Mouse (Mus musculus) heart, postnatal 0 days (tissue): ENCODE results near the gene Baiap3. TPM values are rescaled to one million over a fixed set of nuclear protein-coding genes. Genes with fewer than 3 reads are reported as not detected.
"Not testable (repeated sequence)": the region's sequence is repeated elsewhere in the genome, so short reads cannot be mapped to it uniquely, and the experiment has no call there.

ENCODE experiments used
- ATAC-seq: fragments of 200-750 bp; cut with Nextera tagmentation; 2 replicates; pipeline ENCODE4 v1.8.0; 2017; ENCODE audit warnings: low read depth, moderate number of reproducible peaks, moderate library complexity; ENCODE audit not compliant: insufficient read depth
- DNase-seq: peaks from one replicate; pipeline ENCODE4 v3.0.0-alpha.2; 2016; ENCODE audit warnings: low spot score
- H3K27ac ChIP-seq: fragments of 300-500 bp; sonication (generic); 2 replicates; pipeline ENCODE4 v1.5.1; 2014; ENCODE audit warnings: low read depth, mild to moderate bottlenecking
- H3K27me3 ChIP-seq: fragments of 300-500 bp; sonication (generic); 2 replicates; pipeline ENCODE4 v1.6.1; 2014; ENCODE audit warnings: low read length, mixed read lengths; ENCODE audit not compliant: control insufficient read depth, insufficient read depth
- H3K36me3 ChIP-seq: fragments of 300-500 bp; sonication (generic); replicated peaks from 2 replicates; pipeline ENCODE4 v1.6.1; 2014; ENCODE audit warnings: low read length, mixed read lengths; ENCODE audit not compliant: control insufficient read depth, insufficient read depth
- H3K4me1 ChIP-seq: fragments of 300-500 bp; sonication (generic); 2 replicates; pipeline ENCODE4 v1.6.1; 2014; ENCODE audit warnings: antibody characterized with exemption; ENCODE audit not compliant: control insufficient read depth, insufficient read depth
- H3K4me2 ChIP-seq: fragments of 300-500 bp; sonication (generic); 2 replicates; pipeline ENCODE4 v1.6.1; 2014; ENCODE audit warnings: low read depth, mild to moderate bottlenecking, low read length, moderate library complexity
- H3K4me3 ChIP-seq: fragments of 300-500 bp; sonication (generic); 2 replicates; pipeline ENCODE4 v1.5.1; 2014; ENCODE audit warnings: low read depth, low read length
- H3K9ac ChIP-seq: fragments of 300-500 bp; sonication (generic); replicated peaks from 2 replicates; pipeline ENCODE4 v1.6.1; 2014; ENCODE audit warnings: low read depth, low read length, mixed read lengths
- H3K9me3 ChIP-seq: fragments of 300-500 bp; sonication (generic); replicated peaks from 2 replicates; pipeline ENCODE4 v1.6.1; 2016; ENCODE audit warnings: low read length; ENCODE audit not compliant: control insufficient read depth
- CTCF ChIP-seq: IDR thresholded peaks from 2 replicates; pipeline ENCODE4 v1.5.1; 2016; ENCODE audit warnings: antibody characterized with exemption, control low read depth, low read depth
- EP300 ChIP-seq: IDR thresholded peaks from 2 replicates; pipeline ENCODE4 v1.6.1; 2016; ENCODE audit warnings: antibody characterized with exemption, low read depth
- WGBS: fragments of 180-500 bp; shearing (Covaris S2); extraction: QIAGEN DNeasy Blood & Tissue Kit; methylation state at CpG from one replicate; pipeline ENCODE4 v1.1.7; 2014; 5-methylcytosine and 5-hydroxymethylcytosine counted together
- polyA plus RNA-seq: library from polyadenylated mRNA; unstranded; fragments of >200 nt; fragmentation: Nextera tagmentation; extraction: Ambion mirVana; gene quantifications from 2 replicates; pipeline ENCODE4 v1.2.1, GENCODE M21; 2015
- total RNA-seq: library from RNA; depleted of rRNA; stranded (reverse); fragments of >200 nt; gene quantifications from 2 replicates; pipeline ENCODE4 v1.2.3, GENCODE M21; 2014; ENCODE audit warnings: low replicate concordance

Gene Baiap3
- total and polyA plus RNA-seq, 2 experiments from 2014 or later, result 0.22 TPM; not detected in 1

- Histone ChIP-seq H3K27me3 (no peaks in the 10 kb centered on the region), H3K4me3 (peak overlapping the region; percentile 11; the same call in 1 of the 2 replicates), H3K9me3 (no peaks in the 10 kb centered on the region), H3K4me2 (peak overlapping the region; percentile 83), H3K9ac (no peak overlapping the region), H3K27ac (peak overlapping the region; percentile 25; the same call in 1 of the 2 replicates), H3K4me1 (peaks cover 5% of the 10 kb centered on the region; the same call in 1 of the 2 replicates), H3K36me3 (peaks cover 36% of the 10 kb centered on the region)
- TF ChIP-seq EP300, result no peak
- TF ChIP-seq CTCF, result no peak
- DNase-seq (no peak), ATAC-seq (no peak)
- 64% methylated on average over 6 of the region's 6 CpGs for WGBS
Observed at GRCm38 (mm10) chr17:25222951-25223601, 33.1 kb downstream of the Baiap3 start.

GRCm38 (mm10) chr17:25222504-25222940, 33.6 kb downstream of the Baiap3 start:
- peaks cover 38% of the 10 kb centered on the region for H3K36me3 ChIP-seq
- H3K27ac ChIP-seq, result peak overlapping the region; percentile 25; the same call in 1 of the 2 replicates
- WGBS, result 22% methylated on average over 13 of the region's 28 CpGs

GRCm38 (mm10) chr17:25221821-25222503, 34.2 kb downstream of the Baiap3 start:
- WGBS, result 2% methylated on average over 16 of the region's 30 CpGs
- H3K4me2 ChIP-seq, result peak overlapping the region; percentile 83
- DNase-seq (peak; percentile 33), ATAC-seq (peak; percentile 70)
- no peaks in the 10 kb centered on the region for H3K27me3 ChIP-seq
- peak overlapping the region; percentile 42 for H3K4me3 ChIP-seq
- no peaks in the 10 kb centered on the region for H3K9me3 ChIP-seq
- H3K36me3 ChIP-seq, result peaks cover 37% of the 10 kb centered on the region
- no peak for TF ChIP-seq EP300
- no peak for TF ChIP-seq CTCF
- H3K9ac ChIP-seq, result peak overlapping the region; percentile 41
- peak overlapping the region; percentile 30; the same call in 1 of the 2 replicates for H3K27ac ChIP-seq
- peaks cover 5% of the 10 kb centered on the region; the same call in 1 of the 2 replicates for H3K4me1 ChIP-seq

More at GRCm38 (mm10) chr17:25222504-25222940, 33.6 kb downstream of the Baiap3 start:
- not testable (repeated sequence) for DNase-seq, H3K27me3 ChIP-seq, H3K9me3 ChIP-seq, H3K4me1 ChIP-seq, H3K9ac ChIP-seq
- H3K4me2 ChIP-seq, result peak overlapping the region; percentile 83
- ATAC-seq, result peak; percentile 81
- H3K4me3 ChIP-seq, result peak overlapping the region; percentile 42

GRCm38 (mm10) chr17:25220746-25221145, 35.4 kb downstream of the Baiap3 start:
- DNase-seq (no peak), ATAC-seq (no peak)
- peaks cover 5% of the 10 kb centered on the region; the same call in 1 of the 2 replicates for H3K4me1 ChIP-seq
- H3K36me3 ChIP-seq, result peaks cover 40% of the 10 kb centered on the region
- H3K9ac ChIP-seq, result no peak overlapping the region
- no peaks in the 10 kb centered on the region for H3K9me3 ChIP-seq
- no peak overlapping the region for H3K4me3 ChIP-seq
- H3K27ac ChIP-seq, result no peak overlapping the region
- no peaks in the 10 kb centered on the region for H3K27me3 ChIP-seq
- 88% methylated on average over 1 of the region's 1 CpGs for WGBS
- TF ChIP-seq EP300 (no peak), CTCF (no peak)
- H3K4me2 ChIP-seq, result no peak overlapping the region

- Histone ChIP-seq H3K4me2 (no peak overlapping the region), H3K27me3 (no peaks in the 10 kb centered on the region), H3K4me1 (peaks cover 5% of the 10 kb centered on the region; the same call in 1 of the 2 replicates), H3K9ac (no peak overlapping the region), H3K27ac (no peak overlapping the region), H3K36me3 (peaks cover 50% of the 10 kb centered on the region), H3K4me3 (no peak overlapping the region), H3K9me3 (no peaks in the 10 kb centered on the region)
- no peak for ATAC-seq
- DNase-seq, result no peak
- 93% methylated on average over 15 of the region's 15 CpGs for WGBS
- TF ChIP-seq CTCF (no peak), EP300 (no peak)
Observed at GRCm38 (mm10) chr17:25219492-25220295, 36.5 kb downstream of the Baiap3 start.
